Mouse (Mus musculus) E14TG2a.4 (cell line): ENCODE measurements around the gene Ubap1.

Experiments
- CTCF ChIP-seq: conservative IDR thresholded peaks from 2 replicates; pipeline ENCODE4 v1.5.1; 2014; ENCODE audit warnings: low read length
- POU5F1 ChIP-seq: IDR thresholded peaks from 2 replicates; pipeline ENCODE4 v1.6.1; 2014; ENCODE audit warnings: low read length, borderline replicate concordance

DNA sequence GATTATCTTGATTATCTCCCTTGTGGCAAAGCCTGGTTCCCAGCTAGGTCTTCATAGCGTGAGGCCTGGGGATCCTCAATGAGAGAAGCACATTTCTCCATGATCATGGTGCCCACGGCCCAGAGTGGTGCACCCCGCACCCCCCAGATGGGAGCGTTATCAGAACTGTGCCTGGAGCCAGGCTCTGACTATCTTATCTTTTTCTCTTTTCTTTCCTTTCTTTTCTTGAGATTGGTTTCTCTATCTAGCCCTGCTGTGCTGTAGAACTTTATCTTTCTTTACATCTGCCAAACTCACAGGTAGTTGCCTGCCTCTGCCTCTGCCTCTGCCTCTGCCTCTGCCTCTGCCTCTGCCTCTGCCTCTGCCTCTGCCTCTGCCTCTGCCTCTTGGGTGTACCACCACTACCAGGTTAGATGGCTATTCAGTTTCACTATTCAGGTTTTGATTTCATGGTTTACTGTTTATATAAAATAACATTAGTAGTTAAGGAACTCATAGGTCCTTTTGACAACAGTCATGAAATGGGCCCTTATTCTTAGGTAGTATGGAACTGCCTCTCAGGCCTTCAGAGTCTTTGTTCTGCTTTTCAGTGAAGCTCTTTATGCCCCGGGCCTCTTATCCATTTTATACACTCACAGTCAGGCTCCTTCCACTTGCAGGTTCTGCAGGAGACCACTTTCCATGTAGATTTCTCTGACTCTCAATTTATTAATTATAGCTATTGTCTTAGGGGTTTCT is 32.6 kb downstream of the Ubap1 start:
- TF ChIP-seq CTCF (no peak), POU5F1 (no peak)
